Mouse (Mus musculus) MEL (cell line): Measurements from ENCODE around the gene Rfx4.

Experiments used
- MYC ChIP-seq: IDR thresholded peaks from 2 replicates; pipeline ENCODE4 v1.6.1; 2011; ENCODE audit warnings: low read depth, mild to moderate bottlenecking, low read length, improper control_type of control experiment, moderate library complexity
- POLR2AphosphoS2 ChIP-seq: IDR thresholded peaks from 2 replicates; pipeline ENCODE4 v1.6.1; 2011; ENCODE audit warnings: low read length, improper control_type of control experiment

- TF ChIP-seq MYC (no peak), POLR2AphosphoS2 (no peak)
Measured at GRCm38 (mm10) chr10:84867577-84867976, 111.7 kb downstream of the Rfx4 start.
